Mouse (Mus musculus): ENCODE results near the gene BC030499. TPM values are rescaled to one million over a fixed set of nuclear protein-coding genes. Genes with fewer than 3 reads are reported as not detected.

The BC030499 gene
- polyA plus RNA-seq, 1 experiment from 2014 or later = 0.09 TPM

GRCm38 (mm10) chr11:78332676-78333075 lies 42.0 kb downstream of the BC030499 start:
- no peak overlapping the region for H3K4me3 ChIP-seq (ENCODE audit: low read depth, low read length)
- no peak overlapping the region for H3K9ac ChIP-seq (ENCODE audit: low read length)

GRCm38 (mm10) chr11:78333992-78334391 lies 43.4 kb downstream of the BC030499 start:
- DNase-seq (ENCODE audit: low spot score) (no peak), ATAC-seq (ENCODE audit: insufficient number of reproducible peaks, low FRiP score, low TSS enrichment, low read depth) (no peak)
- Histone ChIP-seq H3K4me1 (ENCODE audit: control insufficient read depth, insufficient read depth, low read length) (no peaks in the 10 kb centered on the region), H3K27me3 (ENCODE audit: control insufficient read depth, insufficient read depth, low read length) (no peaks in the 10 kb centered on the region), H3K4me3 (ENCODE audit: low read depth, low read length) (no peak overlapping the region), H3K9me3 (ENCODE audit: control insufficient read depth, low read length) (no peaks in the 10 kb centered on the region), H3K36me3 (ENCODE audit: control insufficient read depth, insufficient read depth, low read length) (peaks cover 8% of the 10 kb centered on the region; the same call in 1 of the 2 replicates), H3K9ac (ENCODE audit: low read length) (no peak overlapping the region), H3K4me2 (ENCODE audit: low read depth, severe bottlenecking) (no peak overlapping the region), H3K27ac (replicated peaks; ENCODE audit: low read depth, low read length) (no peak overlapping the region)
- WGBS = 94% methylated on average over 5 of the region's 5 CpGs

More at GRCm38 (mm10) chr11:78332676-78333075, 42.0 kb downstream of the BC030499 start:
- Histone ChIP-seq H3K4me2 (ENCODE audit: low read depth, severe bottlenecking) (no peak overlapping the region), H3K36me3 (ENCODE audit: control insufficient read depth, insufficient read depth, low read length) (peaks cover 8% of the 10 kb centered on the region; the same call in 1 of the 2 replicates), H3K27ac (replicated peaks; ENCODE audit: low read depth, low read length) (no peak overlapping the region), H3K27me3 (ENCODE audit: control insufficient read depth, insufficient read depth, low read length) (no peaks in the 10 kb centered on the region), H3K4me1 (ENCODE audit: control insufficient read depth, insufficient read depth, low read length) (no peaks in the 10 kb centered on the region), H3K9me3 (ENCODE audit: control insufficient read depth, low read length) (no peaks in the 10 kb centered on the region)
- WGBS = 94% methylated on average over 12 of the region's 12 CpGs
- ATAC-seq (ENCODE audit: insufficient number of reproducible peaks, low FRiP score, low TSS enrichment, low read depth) (no peak), DNase-seq (ENCODE audit: low spot score) (no peak)

- no peak for DNase-seq (ENCODE audit: low spot score)
Observed at GRCm38 (mm10) chr11:78337040-78337439, 46.4 kb downstream of the BC030499 start.

GRCm38 (mm10) chr11:78341702-78342101 lies 51.1 kb downstream of the BC030499 start:
- no peak for ATAC-seq (ENCODE audit: insufficient number of reproducible peaks, low FRiP score, low TSS enrichment, low read depth)
- Histone ChIP-seq H3K4me2 (ENCODE audit: low read depth, severe bottlenecking) (no peak overlapping the region), H3K27ac (replicated peaks; ENCODE audit: low read depth, low read length) (no peak overlapping the region), H3K9ac (ENCODE audit: low read length) (no peak overlapping the region), H3K4me3 (ENCODE audit: low read depth, low read length) (no peak overlapping the region), H3K9me3 (ENCODE audit: control insufficient read depth, low read length) (no peaks in the 10 kb centered on the region), H3K4me1 (ENCODE audit: control insufficient read depth, insufficient read depth, low read length) (peaks cover 15% of the 10 kb centered on the region), H3K27me3 (ENCODE audit: control insufficient read depth, insufficient read depth, low read length) (no peaks in the 10 kb centered on the region), H3K36me3 (ENCODE audit: control insufficient read depth, insufficient read depth, low read length) (peaks cover 2% of the 10 kb centered on the region)
- no peak for DNase-seq (ENCODE audit: low spot score)
- 81% methylated on average over 12 of the region's 12 CpGs for WGBS

More at GRCm38 (mm10) chr11:78337040-78337439, 46.4 kb downstream of the BC030499 start:
- no peak for ATAC-seq (ENCODE audit: insufficient number of reproducible peaks, low FRiP score, low TSS enrichment, low read depth)
- no peak overlapping the region for H3K4me2 ChIP-seq (ENCODE audit: low read depth, severe bottlenecking)
- H3K9ac ChIP-seq (ENCODE audit: low read length) = no peak overlapping the region
- no peak overlapping the region for H3K27ac ChIP-seq (replicated peaks; ENCODE audit: low read depth, low read length)
- H3K9me3 ChIP-seq (ENCODE audit: control insufficient read depth, low read length) = no peaks in the 10 kb centered on the region
- WGBS = 93% methylated on average over 8 of the region's 8 CpGs
- peaks cover 10% of the 10 kb centered on the region; the same call in 1 of the 2 replicates for H3K36me3 ChIP-seq (ENCODE audit: control insufficient read depth, insufficient read depth, low read length)
- no peaks in the 10 kb centered on the region for H3K4me1 ChIP-seq (ENCODE audit: control insufficient read depth, insufficient read depth, low read length)
- H3K4me3 ChIP-seq (ENCODE audit: low read depth, low read length) = no peak overlapping the region
- H3K27me3 ChIP-seq (ENCODE audit: control insufficient read depth, insufficient read depth, low read length) = no peaks in the 10 kb centered on the region

GRCm38 (mm10) chr11:78343381-78344327 lies 53.0 kb downstream of the BC030499 start, which contains the start of gene Unc119:
Gene Unc119 (plus strand): TSS chr11:78343482.
- no peaks in the 10 kb centered on the region for H3K9me3 ChIP-seq (ENCODE audit: control insufficient read depth, low read length)
- H3K4me1 ChIP-seq (ENCODE audit: control insufficient read depth, insufficient read depth, low read length) = peaks cover 15% of the 10 kb centered on the region

GRCm38 (mm10) chr11:78344328-78344889 lies 53.8 kb downstream of the BC030499 start:
- no peaks in the 10 kb centered on the region for H3K9me3 ChIP-seq (ENCODE audit: control insufficient read depth, low read length)
- DNase-seq (ENCODE audit: low spot score) (no peak), ATAC-seq (ENCODE audit: insufficient number of reproducible peaks, low FRiP score, low TSS enrichment, low read depth) (no peak)
- peak overlapping the region; percentile 87 for H3K4me3 ChIP-seq (ENCODE audit: low read depth, low read length)
- H3K9ac ChIP-seq (ENCODE audit: low read length) = peak overlapping the region; percentile 93
- H3K27ac ChIP-seq (replicated peaks; ENCODE audit: low read depth, low read length) = no peak overlapping the region
- no peaks in the 10 kb centered on the region for H3K27me3 ChIP-seq (ENCODE audit: control insufficient read depth, insufficient read depth, low read length)
- peaks cover 15% of the 10 kb centered on the region for H3K4me1 ChIP-seq (ENCODE audit: control insufficient read depth, insufficient read depth, low read length)
- H3K4me2 ChIP-seq (ENCODE audit: low read depth, severe bottlenecking) = peak overlapping the region; percentile 51
- 86% methylated on average over 6 of the region's 6 CpGs for WGBS
- H3K36me3 ChIP-seq (ENCODE audit: control insufficient read depth, insufficient read depth, low read length) = peaks cover 7% of the 10 kb centered on the region

More at GRCm38 (mm10) chr11:78343381-78344327, 53.0 kb downstream of the BC030499 start, which contains the start of gene Unc119:
- ATAC-seq (ENCODE audit: insufficient number of reproducible peaks, low FRiP score, low TSS enrichment, low read depth) (peak; percentile 85), DNase-seq (ENCODE audit: low spot score) (peak; percentile 87)
- Histone ChIP-seq H3K27me3 (ENCODE audit: control insufficient read depth, insufficient read depth, low read length) (no peaks in the 10 kb centered on the region), H3K4me3 (ENCODE audit: low read depth, low read length) (peak within 1 kb of the TSS; percentile 87), H3K36me3 (ENCODE audit: control insufficient read depth, insufficient read depth, low read length) (peaks cover 7% of the 10 kb centered on the region), H3K9ac (ENCODE audit: low read length) (peak within 1 kb of the TSS; percentile 93), H3K4me2 (ENCODE audit: low read depth, severe bottlenecking) (peak within 1 kb of the TSS; percentile 51), H3K27ac (replicated peaks; ENCODE audit: low read depth, low read length) (peak within 1 kb of the TSS; percentile 84)
- 1% methylated on average over 63 of the region's 66 CpGs for WGBS

- Histone ChIP-seq H3K9me3 (ENCODE audit: control insufficient read depth, low read length) (no peaks in the 10 kb centered on the region), H3K27ac (replicated peaks; ENCODE audit: low read depth, low read length) (no peak overlapping the region), H3K36me3 (ENCODE audit: control insufficient read depth, insufficient read depth, low read length) (peaks cover 5% of the 10 kb centered on the region), H3K27me3 (ENCODE audit: control insufficient read depth, insufficient read depth, low read length) (no peaks in the 10 kb centered on the region), H3K4me3 (ENCODE audit: low read depth, low read length) (no peak overlapping the region), H3K4me2 (ENCODE audit: low read depth, severe bottlenecking) (peak overlapping the region; percentile 13), H3K4me1 (ENCODE audit: control insufficient read depth, insufficient read depth, low read length) (peaks cover 15% of the 10 kb centered on the region), H3K9ac (ENCODE audit: low read length) (no peak overlapping the region; the same call in 1 of the 2 replicates)
- ATAC-seq (ENCODE audit: insufficient number of reproducible peaks, low FRiP score, low TSS enrichment, low read depth) (no peak), DNase-seq (ENCODE audit: low spot score) (no peak)
- WGBS = 66% methylated on average over 8 of the region's 8 CpGs
Observed at GRCm38 (mm10) chr11:78344890-78345715, 54.5 kb downstream of the BC030499 start.

GRCm38 (mm10) chr11:78345801-78346200 lies 55.2 kb downstream of the BC030499 start:
- H3K4me1 ChIP-seq (ENCODE audit: control insufficient read depth, insufficient read depth, low read length) = peaks cover 15% of the 10 kb centered on the region
- no peak overlapping the region for H3K4me3 ChIP-seq (ENCODE audit: low read depth, low read length)
- WGBS = 82% methylated on average over 7 of the region's 7 CpGs
- DNase-seq (ENCODE audit: low spot score) (no peak), ATAC-seq (ENCODE audit: insufficient number of reproducible peaks, low FRiP score, low TSS enrichment, low read depth) (no peak)
- peaks cover 5% of the 10 kb centered on the region for H3K36me3 ChIP-seq (ENCODE audit: control insufficient read depth, insufficient read depth, low read length)
- no peaks in the 10 kb centered on the region for H3K27me3 ChIP-seq (ENCODE audit: control insufficient read depth, insufficient read depth, low read length)
- H3K9me3 ChIP-seq (ENCODE audit: control insufficient read depth, low read length) = no peaks in the 10 kb centered on the region
- H3K4me2 ChIP-seq (ENCODE audit: low read depth, severe bottlenecking) = no peak overlapping the region; the same call in 1 of the 2 replicates
- no peak overlapping the region for H3K27ac ChIP-seq (replicated peaks; ENCODE audit: low read depth, low read length)
- no peak overlapping the region; the same call in 1 of the 2 replicates for H3K9ac ChIP-seq (ENCODE audit: low read length)
